Mouse (Mus musculus) kidney, adult 2 months (tissue): Measurements from ENCODE around the gene Plekhm2.

Experiments used
- CTCF ChIP-seq: fragments of 200-500 bp; conservative IDR thresholded peaks from 2 replicates; pipeline ENCODE4 v1.5.1; 2011; ENCODE audit warnings: low read depth, mild to moderate bottlenecking, control low read depth, low read length, moderate library complexity, mixed read lengths; ENCODE audit not compliant: insufficient read depth, insufficient read length
- POLR2A ChIP-seq: fragments of 200-500 bp; IDR thresholded peaks from one replicate; pipeline ENCODE4 v1.6.1; 2011; ENCODE audit warnings: low read depth, low read length, control low read depth

DNA sequence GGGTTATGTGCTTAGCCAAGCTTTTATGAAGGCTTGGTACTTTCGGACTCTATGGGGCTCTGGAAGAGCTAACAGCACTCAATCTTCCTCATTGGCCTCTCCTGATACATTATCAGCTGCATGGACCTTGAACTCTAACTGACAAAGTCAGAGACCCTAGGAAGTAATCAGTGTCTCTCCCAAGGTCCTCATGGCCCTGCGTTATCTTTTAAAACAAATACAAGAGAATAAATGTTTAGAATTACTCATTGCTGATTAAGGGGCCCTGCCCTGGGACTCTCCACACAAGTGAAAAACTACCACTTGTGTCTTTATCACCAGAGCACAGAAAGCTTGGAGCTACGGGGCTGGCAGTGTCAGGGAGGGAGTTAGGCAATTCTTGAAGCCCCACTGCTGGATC, 85.9 kb downstream of the Plekhm2 start:
- no peak for TF ChIP-seq POLR2A
- TF ChIP-seq CTCF, result no peak
